Mouse (Mus musculus) stomach, embryonic 16.5 days (tissue): Measurements from ENCODE around the gene Trim54. TPM values are rescaled to one million over a fixed set of nuclear protein-coding genes. Genes with fewer than 3 reads are reported as not detected.

ENCODE experiments used
- ATAC-seq: fragments of 200-750 bp; cut with Nextera tagmentation; 2 replicates; pipeline ENCODE4 v1.8.0; 2017; ENCODE audit warnings: moderate number of reproducible peaks, moderate TSS enrichment; ENCODE audit not compliant: insufficient read depth, low FRiP score
- H3K27ac ChIP-seq: fragments of 300-500 bp; sonication (generic); 2 replicates; pipeline ENCODE4 v1.5.1; 2014; ENCODE audit warnings: low read length
- H3K27me3 ChIP-seq: fragments of 300-500 bp; sonication (generic); 2 replicates; pipeline ENCODE4 v1.6.1; 2014; ENCODE audit warnings: low read length, control low read depth, mixed read lengths; ENCODE audit not compliant: control insufficient read depth, insufficient read depth
- H3K36me3 ChIP-seq: fragments of 300-500 bp; sonication (generic); 2 replicates; pipeline ENCODE4 v1.6.1; 2014; ENCODE audit warnings: low read length; ENCODE audit not compliant: control insufficient read depth, insufficient read depth
- H3K4me1 ChIP-seq: fragments of 300-500 bp; sonication (generic); 2 replicates; pipeline ENCODE4 v1.6.1; 2014; ENCODE audit warnings: low read length, control low read depth, mixed read lengths; ENCODE audit not compliant: control insufficient read depth, insufficient read depth
- H3K4me2 ChIP-seq: fragments of 300-500 bp; sonication (generic); 2 replicates; pipeline ENCODE4 v1.6.1; 2014; ENCODE audit warnings: low read depth, low read length, mixed read lengths
- H3K4me3 ChIP-seq: fragments of 300-500 bp; sonication (generic); replicated peaks from 2 replicates; pipeline ENCODE4 v1.5.1; 2014; ENCODE audit warnings: mild to moderate bottlenecking, low read length
- H3K9ac ChIP-seq: fragments of 300-500 bp; sonication (generic); 2 replicates; pipeline ENCODE4 v1.6.1; 2014; ENCODE audit warnings: low read length
- H3K9me3 ChIP-seq: fragments of 300-500 bp; sonication (generic); replicated peaks from 2 replicates; pipeline ENCODE4 v1.6.1; 2016; ENCODE audit warnings: low read length, control low read depth; ENCODE audit not compliant: control insufficient read depth
- WGBS: fragments of 180-500 bp; shearing (Covaris S2); extraction: QIAGEN DNeasy Blood & Tissue Kit; methylation state at CpG from one replicate; pipeline ENCODE4 v1.1.7; 2014; 5-methylcytosine and 5-hydroxymethylcytosine counted together
- polyA plus RNA-seq: library from polyadenylated mRNA; unstranded; fragments of >200 nt; fragmentation: Nextera tagmentation; extraction: Ambion mirVana; gene quantifications from 2 replicates; pipeline ENCODE4 v1.2.1, GENCODE M21; 2015

Gene Trim54
- polyA plus RNA-seq, 1 experiment from 2014 or later = 5.9 TPM

- no peaks in the 10 kb centered on the region; the same call in 1 of the 2 replicates for H3K27me3 ChIP-seq
- 39% methylated on average over 5 of the region's 5 CpGs for WGBS
- H3K36me3 ChIP-seq = no peaks in the 10 kb centered on the region
- no peaks in the 10 kb centered on the region for H3K9me3 ChIP-seq
- H3K4me3 ChIP-seq = no peak overlapping the region
- ATAC-seq = no peak
- no peak overlapping the region for H3K27ac ChIP-seq
- no peaks in the 10 kb centered on the region for H3K4me1 ChIP-seq
- H3K4me2 ChIP-seq = no peak overlapping the region
- H3K9ac ChIP-seq = no peak overlapping the region
Observed at GRCm38 (mm10) chr5:31126050-31126449, 9.5 kb downstream of the Trim54 start.

DNA sequence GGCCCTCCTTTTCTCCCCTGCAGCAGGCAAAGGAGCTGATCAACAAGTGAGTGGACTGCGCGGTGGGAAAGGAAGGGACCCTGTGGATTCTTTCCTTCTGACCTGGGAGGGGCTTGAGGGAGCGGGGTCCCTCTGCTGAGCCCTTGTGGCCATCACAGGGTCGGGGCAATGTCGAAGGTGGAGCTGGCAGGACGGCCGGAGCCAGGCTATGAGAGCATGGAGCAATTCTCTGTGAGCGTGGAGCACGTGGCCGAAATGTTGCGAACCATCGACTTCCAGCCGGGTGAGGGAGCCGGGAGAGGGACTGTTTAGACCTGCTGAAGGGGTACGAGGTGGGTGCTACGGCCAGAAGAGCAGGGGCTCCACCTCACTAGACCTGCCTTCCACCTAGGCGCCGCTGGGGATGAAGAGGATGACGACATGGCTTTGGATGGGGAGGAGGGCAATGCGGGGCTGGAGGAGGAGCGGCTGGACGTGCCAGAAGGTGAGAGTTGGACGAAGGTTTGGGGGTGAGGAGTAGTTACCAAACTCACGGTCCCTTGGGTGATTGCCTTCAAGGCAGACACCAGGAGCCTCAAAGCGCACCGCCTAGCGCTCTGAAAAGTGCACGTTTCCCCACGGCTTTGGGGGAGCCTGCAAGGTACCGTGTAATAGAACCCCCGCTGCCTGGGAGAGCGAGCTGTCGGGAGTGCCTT lies 20.4 kb downstream of the Trim54 start:
- Histone ChIP-seq H3K27ac (no peak overlapping the region), H3K36me3 (0 out of 2 replicates have a peak, but pooled peaks cover 6% of the 10 kb centered on the region), H3K27me3 (peaks cover 57% of the 10 kb centered on the region), H3K4me3 (no peak overlapping the region), H3K4me1 (no peaks in the 10 kb centered on the region), H3K9ac (no peak overlapping the region), H3K9me3 (no peaks in the 10 kb centered on the region), H3K4me2 (no peak overlapping the region)
- no peak; the same call in 1 of the 2 replicates for ATAC-seq
- WGBS = 1% methylated on average over 33 of the region's 33 CpGs

GRCm38 (mm10) chr5:31137658-31138057 lies 21.1 kb downstream of the Trim54 start:
- H3K4me3 ChIP-seq = no peak overlapping the region
- H3K36me3 ChIP-seq = 0 out of 2 replicates have a peak, but pooled peaks cover 6% of the 10 kb centered on the region
- under 1% methylated on average over 13 of the region's 13 CpGs for WGBS
- no peak; the same call in 1 of the 2 replicates for ATAC-seq
- H3K27ac ChIP-seq = no peak overlapping the region
- no peaks in the 10 kb centered on the region for H3K9me3 ChIP-seq
- no peaks in the 10 kb centered on the region for H3K4me1 ChIP-seq
- H3K4me2 ChIP-seq = no peak overlapping the region
- peaks cover 57% of the 10 kb centered on the region for H3K27me3 ChIP-seq
- no peak overlapping the region for H3K9ac ChIP-seq

DNA sequence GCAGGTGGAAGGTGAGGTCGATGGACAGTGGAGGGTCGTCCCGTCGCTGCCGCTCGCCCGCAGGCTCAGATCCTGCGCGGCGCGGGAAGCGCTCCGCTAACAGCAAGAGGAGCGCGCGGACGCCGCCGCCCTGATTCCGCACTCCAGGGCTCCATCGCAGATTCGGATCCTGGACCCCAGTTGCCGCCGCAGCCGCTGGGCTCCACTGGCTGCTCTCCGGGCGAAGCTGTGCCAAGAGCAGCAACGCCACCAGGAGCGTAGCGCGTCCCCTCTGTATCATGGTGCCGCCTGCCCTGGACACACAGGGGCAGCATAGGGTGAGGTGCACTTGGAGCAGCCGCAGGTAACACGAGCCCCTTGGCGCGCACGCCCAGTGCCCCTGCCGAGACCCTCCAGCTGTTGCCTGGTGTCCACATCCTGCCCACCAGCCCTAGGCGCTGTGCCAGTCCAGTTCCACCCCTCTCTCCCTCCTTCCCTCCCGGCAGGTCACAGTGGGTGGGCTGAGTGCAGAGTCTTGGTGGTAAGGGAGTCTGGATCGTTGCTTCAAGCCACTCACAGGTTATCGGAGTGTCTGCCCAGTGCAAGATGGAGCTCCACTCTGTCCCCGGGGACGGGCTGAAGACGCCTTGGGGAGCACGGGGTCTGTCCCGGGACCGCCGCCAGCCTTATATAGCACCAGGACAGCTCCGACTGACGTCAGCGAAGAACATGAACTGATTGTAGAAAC lies 21.9 kb downstream of the Trim54 start, which contains the start of gene Ucn:
Gene Ucn (minus strand): TSS at position 589 of the 727 bp plus-strand sequence.
- H3K9me3 ChIP-seq = no peaks in the 10 kb centered on the region
- H3K4me3 ChIP-seq = peak within 1 kb of the TSS; percentile 10; the same call in 1 of the 2 replicates
- H3K4me2 ChIP-seq = peak within 1 kb of the TSS; percentile 27
- no peak within 1 kb of the TSS for H3K27ac ChIP-seq
- no peak within 1 kb of the TSS for H3K9ac ChIP-seq
- H3K4me1 ChIP-seq = no peaks in the 10 kb centered on the region
- peaks cover 6% of the 10 kb centered on the region; the same call in 1 of the 2 replicates for H3K36me3 ChIP-seq
- H3K27me3 ChIP-seq = peaks cover 57% of the 10 kb centered on the region
- no peak for ATAC-seq
- 2% methylated on average over 52 of the region's 52 CpGs for WGBS

GRCm38 (mm10) chr5:31138968-31139425 lies 22.5 kb downstream of the Trim54 start:
- WGBS = 14% methylated on average over 9 of the region's 9 CpGs
- Histone ChIP-seq H3K4me2 (peak overlapping the region; percentile 27), H3K9ac (no peak overlapping the region), H3K4me1 (no peaks in the 10 kb centered on the region), H3K27me3 (peaks cover 57% of the 10 kb centered on the region), H3K4me3 (peak overlapping the region; percentile 10; the same call in 1 of the 2 replicates), H3K36me3 (peaks cover 6% of the 10 kb centered on the region; the same call in 1 of the 2 replicates), H3K9me3 (no peaks in the 10 kb centered on the region), H3K27ac (no peak overlapping the region)
- no peak for ATAC-seq

- ATAC-seq = no peak
- Histone ChIP-seq H3K9ac (no peak overlapping the region), H3K4me2 (no peak overlapping the region), H3K4me3 (no peak overlapping the region), H3K36me3 (peaks cover 3% of the 10 kb centered on the region; the same call in 1 of the 2 replicates), H3K9me3 (no peaks in the 10 kb centered on the region), H3K27ac (no peak overlapping the region), H3K27me3 (no peaks in the 10 kb centered on the region), H3K4me1 (peaks cover 6% of the 10 kb centered on the region)
- WGBS = 89% methylated on average over 4 of the region's 4 CpGs
Observed at GRCm38 (mm10) chr5:31149781-31150180, 33.3 kb downstream of the Trim54 start.

GRCm38 (mm10) chr5:31151746-31152145 lies 35.2 kb downstream of the Trim54 start:
- no peaks in the 10 kb centered on the region for H3K36me3 ChIP-seq
- ATAC-seq = no peak; the same call in 1 of the 2 replicates

GRCm38 (mm10) chr5:31153516-31154151 lies 37.1 kb downstream of the Trim54 start:
- 0 out of 2 replicates have a peak, but pooled peaks cover 9% of the 10 kb centered on the region for H3K36me3 ChIP-seq
- no peaks in the 10 kb centered on the region for H3K27me3 ChIP-seq
- no peaks in the 10 kb centered on the region for H3K9me3 ChIP-seq
- ATAC-seq = peak; percentile 1; the same call in 1 of the 2 replicates
- H3K4me1 ChIP-seq = peaks cover 6% of the 10 kb centered on the region
- peak overlapping the region; percentile 75 for H3K4me3 ChIP-seq
- H3K9ac ChIP-seq = peak overlapping the region; percentile 79
- 26% methylated on average over 6 of the region's 6 CpGs for WGBS
- H3K27ac ChIP-seq = peak overlapping the region; percentile 76
- peak overlapping the region; percentile 95 for H3K4me2 ChIP-seq

More at GRCm38 (mm10) chr5:31151746-31152145, 35.2 kb downstream of the Trim54 start:
- WGBS = 83% methylated on average over 3 of the region's 3 CpGs
- Histone ChIP-seq H3K4me3 (no peak overlapping the region), H3K27me3 (no peaks in the 10 kb centered on the region), H3K9ac (no peak overlapping the region), H3K27ac (no peak overlapping the region), H3K9me3 (no peaks in the 10 kb centered on the region), H3K4me1 (peaks cover 6% of the 10 kb centered on the region), H3K4me2 (no peak overlapping the region)
